Mouse (Mus musculus) megakaryocyte, embryonic 14.5 days (primary cell): ENCODE measurements around the gene Schip1. TPM values are rescaled to one million over a fixed set of nuclear protein-coding genes. Genes with fewer than 3 reads are reported as not detected.

Experiments used
- H3K27me3 ChIP-seq: replicated peaks from 2 replicates; pipeline ENCODE3; 2012; ENCODE audit warnings: inconsistent platforms
- H3K36me3 ChIP-seq: replicated peaks from 2 replicates; pipeline ENCODE3; 2012; ENCODE audit warnings: low read length, inconsistent platforms, mixed read lengths
- H3K4me1 ChIP-seq: 2 replicates; pipeline ENCODE4 v1.6.1; 2012; ENCODE audit warnings: inconsistent platforms
- H3K4me3 ChIP-seq: replicated peaks from 2 replicates; pipeline ENCODE3; 2012; ENCODE audit warnings: moderate library complexity, mild to moderate bottlenecking, inconsistent platforms
- H3K9me3 ChIP-seq: 2 replicates; pipeline ENCODE4 v1.6.1; 2012; ENCODE audit warnings: inconsistent platforms
- FLI1 ChIP-seq: IDR thresholded peaks from 2 replicates; pipeline ENCODE4 v1.6.1; 2012; ENCODE audit warnings: low read length, inconsistent platforms, mixed read lengths
- GATA1 ChIP-seq: IDR thresholded peaks from 3 replicates; pipeline ENCODE4 v1.6.1; 2012; ENCODE audit warnings: mixed read lengths, low read length, inconsistent platforms, borderline replicate concordance
- polyA plus RNA-seq: library from polyadenylated mRNA; stranded (reverse); fragments of >175 nt; gene quantifications from 2 replicates; pipeline ENCODE4 v1.2.3, GENCODE M21; 2012; ENCODE audit warnings: low replicate concordance; ENCODE audit not compliant: insufficient read depth

The Schip1 gene
- polyA plus RNA-seq, 1 experiment: 18.7 TPM

- Histone ChIP-seq H3K9me3 (no peaks in the 10 kb centered on the region), H3K36me3 (no peaks in the 10 kb centered on the region), H3K4me1 (peaks cover 4% of the 10 kb centered on the region; the same call in 1 of the 2 replicates), H3K4me3 (no peak overlapping the region), H3K27me3 (peaks cover 6% of the 10 kb centered on the region)
- TF ChIP-seq FLI1 (no peak), GATA1 (no peak)
Observed at GRCm38 (mm10) chr3:68583031-68583693, 518.6 kb downstream of the Schip1 start.

DNA sequence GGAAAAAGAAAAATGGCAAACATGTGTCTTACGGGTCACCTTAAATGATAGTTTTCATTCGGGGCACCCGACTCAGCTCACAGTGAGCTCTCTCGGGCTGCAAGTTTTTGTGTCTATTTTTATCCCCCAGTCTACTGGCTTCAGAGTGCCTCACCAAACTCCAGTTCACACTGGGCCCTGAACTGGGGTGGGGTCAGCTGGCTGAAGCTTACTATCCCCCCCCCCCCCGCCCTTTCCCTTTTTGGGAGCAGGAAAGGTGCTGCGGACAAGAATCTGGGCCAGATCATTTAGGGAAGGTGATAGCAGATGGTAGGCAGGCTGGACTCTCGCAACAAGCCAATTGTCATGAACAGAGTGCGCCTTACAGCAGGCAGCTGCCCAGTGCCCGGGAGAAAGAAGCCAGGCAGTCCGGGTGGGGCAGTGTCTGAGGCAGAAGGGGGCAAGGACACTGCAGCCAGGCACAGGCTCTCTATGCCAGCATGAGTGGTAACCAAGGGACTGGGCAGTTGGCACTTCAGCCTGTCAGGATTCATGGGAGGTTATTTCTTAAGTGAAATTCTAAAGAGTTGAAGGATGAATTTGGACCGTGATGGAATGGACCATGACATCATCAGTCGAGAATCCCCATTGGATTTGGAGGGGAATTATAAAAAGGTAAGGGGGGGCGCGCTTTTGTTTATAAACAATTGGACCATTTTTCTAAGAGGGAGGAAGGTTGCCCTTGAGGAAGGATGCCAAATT is 519.3 kb downstream of the Schip1 start:
- TF ChIP-seq GATA1 (no peak), FLI1 (no peak)
- Histone ChIP-seq H3K36me3 (no peaks in the 10 kb centered on the region), H3K4me3 (no peak overlapping the region), H3K9me3 (no peaks in the 10 kb centered on the region), H3K27me3 (peaks cover 6% of the 10 kb centered on the region), H3K4me1 (peaks cover 4% of the 10 kb centered on the region; the same call in 1 of the 2 replicates)

DNA sequence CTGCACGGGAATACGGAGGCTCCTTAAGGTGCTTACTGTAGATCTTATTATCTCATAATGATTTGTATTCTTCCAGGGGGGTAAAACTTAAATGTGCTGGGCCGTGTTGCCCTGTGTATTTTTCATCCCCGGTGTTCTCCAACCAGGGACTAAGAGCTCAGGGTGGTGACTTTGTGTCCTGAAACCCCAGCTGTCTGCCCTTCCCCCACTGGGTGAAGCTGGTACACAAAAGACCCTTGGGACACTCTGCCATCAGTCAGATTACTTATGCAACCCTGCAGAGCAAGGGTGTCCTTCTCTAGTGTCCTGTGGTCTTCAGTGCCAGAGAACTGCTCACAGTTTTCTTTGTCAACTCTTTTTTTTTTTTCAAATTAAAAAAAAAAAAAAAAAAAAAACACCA is 520.6 kb downstream of the Schip1 start:
- TF ChIP-seq FLI1 (no peak), GATA1 (no peak)

GRCm38 (mm10) chr3:68586646-68587064 is 522.1 kb downstream of the Schip1 start:
- no peak overlapping the region for H3K4me3 ChIP-seq
- peaks cover 10% of the 10 kb centered on the region for H3K27me3 ChIP-seq
- no peak for TF ChIP-seq GATA1
- TF ChIP-seq FLI1: no peak
- no peaks in the 10 kb centered on the region for H3K36me3 ChIP-seq
- H3K9me3 ChIP-seq: no peaks in the 10 kb centered on the region
- H3K4me1 ChIP-seq: peaks cover 8% of the 10 kb centered on the region; the same call in 1 of the 2 replicates

More for the DNA sequence above, 520.6 kb downstream of the Schip1 start:
- peaks cover 8% of the 10 kb centered on the region; the same call in 1 of the 2 replicates for H3K4me1 ChIP-seq
- no peak overlapping the region for H3K4me3 ChIP-seq
- peaks cover 8% of the 10 kb centered on the region for H3K27me3 ChIP-seq
- H3K9me3 ChIP-seq: no peaks in the 10 kb centered on the region
- no peaks in the 10 kb centered on the region for H3K36me3 ChIP-seq

GRCm38 (mm10) chr3:68587567-68588245 is 523.1 kb downstream of the Schip1 start:
- peaks cover 8% of the 10 kb centered on the region; the same call in 1 of the 2 replicates for H3K4me1 ChIP-seq
- no peak for TF ChIP-seq GATA1
- no peak for TF ChIP-seq FLI1
- no peak overlapping the region for H3K4me3 ChIP-seq
- no peaks in the 10 kb centered on the region for H3K9me3 ChIP-seq
- peaks cover 10% of the 10 kb centered on the region for H3K27me3 ChIP-seq
- no peaks in the 10 kb centered on the region for H3K36me3 ChIP-seq

GRCm38 (mm10) chr3:68589220-68589840 is 524.7 kb downstream of the Schip1 start:
- Histone ChIP-seq H3K4me1 (peaks cover 8% of the 10 kb centered on the region; the same call in 1 of the 2 replicates), H3K9me3 (no peaks in the 10 kb centered on the region), H3K36me3 (no peaks in the 10 kb centered on the region), H3K27me3 (peaks cover 14% of the 10 kb centered on the region), H3K4me3 (no peak overlapping the region)
- no peak for TF ChIP-seq GATA1
- no peak for TF ChIP-seq FLI1

- peaks cover 14% of the 10 kb centered on the region for H3K27me3 ChIP-seq
- H3K4me3 ChIP-seq: no peak overlapping the region
- TF ChIP-seq FLI1: no peak
- TF ChIP-seq GATA1: no peak
- no peaks in the 10 kb centered on the region for H3K9me3 ChIP-seq
- H3K4me1 ChIP-seq: peaks cover 8% of the 10 kb centered on the region; the same call in 1 of the 2 replicates
- H3K36me3 ChIP-seq: no peaks in the 10 kb centered on the region
Observed at GRCm38 (mm10) chr3:68590436-68590835, 525.8 kb downstream of the Schip1 start.

GRCm38 (mm10) chr3:68592575-68592974 is 528.0 kb downstream of the Schip1 start:
- H3K27me3 ChIP-seq: peaks cover 12% of the 10 kb centered on the region
- no peaks in the 10 kb centered on the region for H3K9me3 ChIP-seq
- no peak for TF ChIP-seq FLI1
- TF ChIP-seq GATA1: no peak
- H3K36me3 ChIP-seq: no peaks in the 10 kb centered on the region
- H3K4me3 ChIP-seq: no peak overlapping the region
- 0 out of 2 replicates have a peak, but pooled peaks cover 4% of the 10 kb centered on the region for H3K4me1 ChIP-seq

- Histone ChIP-seq H3K9me3 (no peaks in the 10 kb centered on the region), H3K4me1 (0 out of 2 replicates have a peak, but pooled peaks cover 4% of the 10 kb centered on the region), H3K27me3 (peaks cover 8% of the 10 kb centered on the region), H3K4me3 (no peak overlapping the region), H3K36me3 (no peaks in the 10 kb centered on the region)
- TF ChIP-seq FLI1 (no peak), GATA1 (no peak)
Observed at GRCm38 (mm10) chr3:68593073-68593867, 528.7 kb downstream of the Schip1 start.
